Mouse (Mus musculus) testis, adult 2 months (tissue): ENCODE results near the gene Catsperd.

Experiments
- CTCF ChIP-seq: fragments of 200-500 bp; IDR thresholded peaks from 2 replicates; pipeline ENCODE4 v1.5.1; 2012; ENCODE audit warnings: low read depth, mild to moderate bottlenecking, inconsistent platforms, low read length, moderate library complexity; ENCODE audit not compliant: control insufficient read depth, insufficient read depth, insufficient replicate concordance
- POLR2A ChIP-seq: fragments of 200-500 bp; IDR thresholded peaks from 2 replicates; pipeline ENCODE4 v1.6.1; 2012; ENCODE audit warnings: low read depth, mild to moderate bottlenecking, inconsistent platforms, low read length, moderate library complexity; ENCODE audit not compliant: control insufficient read depth

DNA sequence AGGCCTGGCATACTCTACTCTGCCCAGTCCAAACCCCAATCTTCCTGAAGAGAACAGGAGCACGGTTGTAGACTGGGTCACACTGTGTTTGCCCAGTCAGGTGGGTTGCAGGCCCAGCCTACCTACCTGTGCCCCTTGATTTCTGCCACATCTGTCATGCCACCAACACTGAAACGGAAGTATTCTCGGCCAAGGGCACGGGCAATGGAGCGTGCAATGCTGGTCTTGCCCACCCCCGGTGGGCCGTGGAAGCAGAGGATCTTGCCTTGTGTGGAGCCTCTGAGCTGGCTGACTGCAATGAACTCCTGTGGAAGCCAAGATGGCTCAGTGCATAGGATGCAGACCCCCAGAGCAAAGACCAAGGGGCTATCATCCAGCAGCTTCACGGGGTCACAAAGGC is 10.3 kb upstream of the Catsperd start:
- TF ChIP-seq CTCF = no peak
- TF ChIP-seq POLR2A = no peak
